Mouse (Mus musculus) cortical plate, adult 2 months (tissue): ENCODE data around the gene Gm15557.

Experiments
- CTCF ChIP-seq: fragments of 200-500 bp; IDR thresholded peaks from 2 replicates; pipeline ENCODE4 v1.5.1; 2011; ENCODE audit warnings: mild to moderate bottlenecking, control low read depth, low read length; ENCODE audit not compliant: insufficient read depth; ENCODE audit errors: extremely low read depth
- POLR2A ChIP-seq: fragments of 200-500 bp; IDR thresholded peaks from 2 replicates; pipeline ENCODE4 v1.6.1; 2011; ENCODE audit warnings: mild to moderate bottlenecking, low read length, control low read depth; ENCODE audit not compliant: insufficient read depth; ENCODE audit errors: extremely low read depth

DNA sequence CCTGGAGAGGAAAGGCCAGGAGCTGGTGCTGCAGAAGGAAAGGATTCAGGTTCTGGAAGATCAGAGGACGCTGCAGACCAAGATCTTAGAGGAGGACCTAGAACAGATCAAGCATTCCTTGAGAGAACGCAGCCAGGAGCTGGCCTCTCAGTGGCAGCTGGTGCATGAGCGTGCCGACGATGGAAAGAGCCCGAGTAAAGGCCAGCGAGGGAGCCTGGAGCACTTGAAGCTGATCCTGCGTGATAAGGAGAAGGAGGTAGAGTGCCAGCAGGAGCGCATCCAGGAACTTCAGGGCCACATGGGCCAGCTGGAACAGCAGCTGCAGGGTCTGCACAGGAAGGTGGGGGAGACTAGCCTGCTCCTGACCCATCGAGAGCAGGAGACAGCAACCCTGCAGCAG is 50.6 kb downstream of the Gm15557 start:
- TF ChIP-seq CTCF, result no peak
- TF ChIP-seq POLR2A, result no peak
